Mouse (Mus musculus): Measurements from ENCODE around the gene Atp1b2. TPM values are rescaled to one million over a fixed set of nuclear protein-coding genes. Genes with fewer than 3 reads are reported as not detected.

The Atp1b2 gene
- polyA plus RNA-seq, 1 experiment from 2014 or later, result 1.5 TPM

- peaks cover 16% of the 10 kb centered on the region for H3K4me1 ChIP-seq
- H3K4me3 ChIP-seq, result no peak overlapping the region
- H3K27me3 ChIP-seq (ENCODE audit: low read depth, poor library complexity, severe bottlenecking), result no peaks in the 10 kb centered on the region
- no peak overlapping the region for H3K27ac ChIP-seq
- no peak for DNase-seq (ENCODE audit: low spot score)
- H3K36me3 ChIP-seq, result peaks cover 66% of the 10 kb centered on the region
- H3K9me3 ChIP-seq (replicated peaks), result no peaks in the 10 kb centered on the region
- WGBS, result 91% methylated on average over 7 of the region's 7 CpGs
Measured at GRCm38 (mm10) chr11:69584008-69584407, 21.7 kb downstream of the Atp1b2 start.

GRCm38 (mm10) chr11:69582230-69582805 is 23.4 kb downstream of the Atp1b2 start:
- H3K4me1 ChIP-seq, result peaks cover 30% of the 10 kb centered on the region
- H3K9me3 ChIP-seq (replicated peaks), result no peaks in the 10 kb centered on the region
- peaks cover 49% of the 10 kb centered on the region for H3K36me3 ChIP-seq
- peak overlapping the region; percentile 95; the same call in 1 of the 2 replicates for H3K27ac ChIP-seq
- peak overlapping the region; percentile 71 for H3K4me3 ChIP-seq
- WGBS, result 75% methylated on average over 9 of the region's 9 CpGs
- no peaks in the 10 kb centered on the region for H3K27me3 ChIP-seq (ENCODE audit: low read depth, poor library complexity, severe bottlenecking)
- DNase-seq (ENCODE audit: low spot score), result no peak

GRCm38 (mm10) chr11:69581814-69582213 is 23.9 kb downstream of the Atp1b2 start:
- WGBS, result 2% methylated on average over 8 of the region's 8 CpGs
- no peak for DNase-seq (ENCODE audit: low spot score)
- Histone ChIP-seq H3K36me3 (peaks cover 49% of the 10 kb centered on the region), H3K9me3 (replicated peaks) (no peaks in the 10 kb centered on the region), H3K27me3 (ENCODE audit: low read depth, poor library complexity, severe bottlenecking) (no peaks in the 10 kb centered on the region), H3K4me1 (peaks cover 35% of the 10 kb centered on the region), H3K4me3 (peak overlapping the region; percentile 71), H3K27ac (peak overlapping the region; percentile 95)

- peak; percentile 96 for DNase-seq (ENCODE audit: low spot score)
- H3K27ac ChIP-seq, result peak overlapping the region; percentile 95
- H3K4me3 ChIP-seq, result peak overlapping the region; percentile 71
- H3K9me3 ChIP-seq (replicated peaks), result no peaks in the 10 kb centered on the region
- peaks cover 36% of the 10 kb centered on the region for H3K4me1 ChIP-seq
- no peaks in the 10 kb centered on the region for H3K27me3 ChIP-seq (ENCODE audit: low read depth, poor library complexity, severe bottlenecking)
- under 1% methylated on average over 36 of the region's 36 CpGs for WGBS
- peaks cover 48% of the 10 kb centered on the region for H3K36me3 ChIP-seq
Measured at GRCm38 (mm10) chr11:69581147-69581688, 24.5 kb downstream of the Atp1b2 start.

- Histone ChIP-seq H3K36me3 (peaks cover 48% of the 10 kb centered on the region), H3K27ac (peak overlapping the region; percentile 95), H3K4me1 (peaks cover 36% of the 10 kb centered on the region), H3K4me3 (peak overlapping the region; percentile 71), H3K9me3 (replicated peaks) (no peaks in the 10 kb centered on the region), H3K27me3 (ENCODE audit: low read depth, poor library complexity, severe bottlenecking) (no peaks in the 10 kb centered on the region)
- DNase-seq (ENCODE audit: low spot score), result no peak
- WGBS, result under 1% methylated on average over 25 of the region's 25 CpGs
Measured at GRCm38 (mm10) chr11:69580572-69581146, 25.1 kb downstream of the Atp1b2 start.

GRCm38 (mm10) chr11:69580091-69580514 is 25.6 kb downstream of the Atp1b2 start, which contains the start of the genes Wrap53 and Trp53:
Wrap53 (minus strand) TSS chr11:69580255.
Trp53 (plus strand) TSS chr11:69580359.
- Histone ChIP-seq H3K27me3 (ENCODE audit: low read depth, poor library complexity, severe bottlenecking) (no peaks in the 10 kb centered on the region), H3K4me1 (peaks cover 41% of the 10 kb centered on the region), H3K27ac (peak within 1 kb of the TSS; percentile 95), H3K9me3 (replicated peaks) (no peaks in the 10 kb centered on the region), H3K36me3 (peaks cover 50% of the 10 kb centered on the region), H3K4me3 (peak within 1 kb of the TSS; percentile 71)
- 0% methylated on average over 13 of the region's 13 CpGs for WGBS
- peak; percentile 88 for DNase-seq (ENCODE audit: low spot score)

GRCm38 (mm10) chr11:69579128-69580017 is 26.4 kb downstream of the Atp1b2 start:
- peak; percentile 99 for DNase-seq (ENCODE audit: low spot score)
- Histone ChIP-seq H3K27me3 (ENCODE audit: low read depth, poor library complexity, severe bottlenecking) (no peaks in the 10 kb centered on the region), H3K4me3 (peak overlapping the region; percentile 71), H3K4me1 (peaks cover 42% of the 10 kb centered on the region), H3K9me3 (replicated peaks) (no peaks in the 10 kb centered on the region), H3K36me3 (peaks cover 50% of the 10 kb centered on the region), H3K27ac (peak overlapping the region; percentile 95)
- 2% methylated on average over 39 of the region's 39 CpGs for WGBS

- H3K27ac ChIP-seq, result peak overlapping the region; percentile 95
- no peak for DNase-seq (ENCODE audit: low spot score)
- H3K36me3 ChIP-seq, result peaks cover 50% of the 10 kb centered on the region
- H3K4me3 ChIP-seq, result peak overlapping the region; percentile 71
- no peaks in the 10 kb centered on the region for H3K27me3 ChIP-seq (ENCODE audit: low read depth, poor library complexity, severe bottlenecking)
- WGBS, result 14% methylated on average over 15 of the region's 15 CpGs
- H3K9me3 ChIP-seq (replicated peaks), result no peaks in the 10 kb centered on the region
- H3K4me1 ChIP-seq, result peaks cover 42% of the 10 kb centered on the region
Measured at GRCm38 (mm10) chr11:69578301-69578700, 27.4 kb downstream of the Atp1b2 start.

GRCm38 (mm10) chr11:69576307-69576706 is 29.4 kb downstream of the Atp1b2 start:
- 81% methylated on average over 5 of the region's 5 CpGs for WGBS
- Histone ChIP-seq H3K4me3 (no peak overlapping the region), H3K36me3 (peaks cover 59% of the 10 kb centered on the region), H3K4me1 (peaks cover 32% of the 10 kb centered on the region), H3K9me3 (replicated peaks) (no peaks in the 10 kb centered on the region), H3K27me3 (ENCODE audit: low read depth, poor library complexity, severe bottlenecking) (no peaks in the 10 kb centered on the region), H3K27ac (no peak overlapping the region)
- DNase-seq (ENCODE audit: low spot score), result no peak

- Histone ChIP-seq H3K4me1 (peaks cover 32% of the 10 kb centered on the region), H3K27ac (no peak overlapping the region), H3K36me3 (peaks cover 70% of the 10 kb centered on the region), H3K9me3 (replicated peaks) (no peaks in the 10 kb centered on the region), H3K27me3 (ENCODE audit: low read depth, poor library complexity, severe bottlenecking) (no peaks in the 10 kb centered on the region), H3K4me3 (no peak overlapping the region)
- DNase-seq (ENCODE audit: low spot score), result no peak
- 63% methylated on average over 3 of the region's 3 CpGs for WGBS
Measured at GRCm38 (mm10) chr11:69575220-69575619, 30.5 kb downstream of the Atp1b2 start.

GRCm38 (mm10) chr11:69565131-69565530 is 40.6 kb downstream of the Atp1b2 start:
- peaks cover 82% of the 10 kb centered on the region for H3K36me3 ChIP-seq
- peaks cover 60% of the 10 kb centered on the region for H3K4me1 ChIP-seq
- DNase-seq (ENCODE audit: low spot score), result no peak
- no peaks in the 10 kb centered on the region for H3K9me3 ChIP-seq (replicated peaks)
- H3K27me3 ChIP-seq (ENCODE audit: low read depth, poor library complexity, severe bottlenecking), result no peaks in the 10 kb centered on the region
- H3K4me3 ChIP-seq, result no peak overlapping the region
- WGBS, result 55% methylated on average over 8 of the region's 8 CpGs
- peak overlapping the region; percentile 97 for H3K27ac ChIP-seq

- Histone ChIP-seq H3K4me1 (peaks cover 67% of the 10 kb centered on the region), H3K27me3 (ENCODE audit: low read depth, poor library complexity, severe bottlenecking) (no peaks in the 10 kb centered on the region), H3K9me3 (replicated peaks) (no peaks in the 10 kb centered on the region), H3K36me3 (peaks cover 75% of the 10 kb centered on the region), H3K27ac (peak overlapping the region; percentile 97), H3K4me3 (no peak overlapping the region)
- DNase-seq (ENCODE audit: low spot score), result no peak
- WGBS, result 68% methylated on average over 3 of the region's 3 CpGs
Measured at GRCm38 (mm10) chr11:69564391-69564790, 41.4 kb downstream of the Atp1b2 start.

Measured in limb, embryonic 10.5 days (tissue).